Mouse (Mus musculus): ENCODE measurements around the gene Filip1l. TPM values are rescaled to one million over a fixed set of nuclear protein-coding genes. Genes with fewer than 3 reads are reported as not detected.

The Filip1l gene
- polyA plus RNA-seq, 1 experiment: 3.2 TPM

DNA sequence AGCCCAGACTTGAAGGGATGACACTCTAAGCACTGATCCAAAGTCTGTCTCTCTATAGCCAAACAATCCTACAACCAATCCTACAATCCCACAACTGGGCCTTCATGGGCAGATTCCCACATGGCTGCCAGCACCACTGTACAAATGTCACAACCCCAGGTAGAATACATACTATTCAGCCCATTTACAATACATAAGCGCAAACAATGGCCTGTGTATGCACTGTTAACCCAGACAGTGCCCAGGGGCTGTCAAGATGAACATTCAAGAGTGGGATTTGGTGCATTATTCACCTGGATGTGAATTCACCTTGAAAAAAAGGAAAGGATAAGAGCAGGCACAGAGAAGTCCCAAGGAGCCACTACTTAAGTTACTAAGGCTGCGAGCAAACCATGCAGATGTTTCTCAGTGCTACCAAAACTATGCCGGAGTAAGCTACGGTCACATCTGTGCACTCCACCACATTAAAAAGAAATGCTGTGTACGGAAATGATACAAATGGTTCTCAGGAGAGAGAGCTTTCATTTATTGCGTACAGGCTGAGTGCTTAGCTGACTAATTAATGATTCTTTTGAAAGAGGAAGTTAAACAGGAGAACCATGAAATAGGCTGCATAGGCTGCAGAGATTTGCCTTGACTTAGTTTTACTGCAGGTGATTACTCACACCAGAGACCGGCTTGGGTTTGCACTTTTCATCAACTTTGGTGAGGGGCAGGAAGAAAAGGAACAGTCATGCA, 69.0 kb downstream of the Filip1l start:
- Histone ChIP-seq H3K27me3 (ENCODE audit: control insufficient read depth, insufficient read depth, low read length) (no peaks in the 10 kb centered on the region), H3K4me1 (ENCODE audit: control insufficient read depth, insufficient read depth, insufficient read length, low read length) (peaks cover 6% of the 10 kb centered on the region; the same call in 1 of the 2 replicates), H3K36me3 (ENCODE audit: control insufficient read depth, insufficient read depth, low read length) (no peaks in the 10 kb centered on the region), H3K4me3 (ENCODE audit: low read depth, low read length) (no peak overlapping the region), H3K27ac (ENCODE audit: insufficient read depth, low read depth, low read length) (peak overlapping the region; percentile 50)
- no peak for TF ChIP-seq POLR2A (IDR thresholded peaks at IDR 0.05; ENCODE audit: low read depth, low read length)
- no peak for TF ChIP-seq CTCF (IDR thresholded peaks at IDR 0.05; ENCODE audit: extremely low read depth, insufficient read length, insufficient replicate concordance, low read depth, low read length)
- 61% methylated on average over 7 of the region's 7 CpGs for WGBS

DNA sequence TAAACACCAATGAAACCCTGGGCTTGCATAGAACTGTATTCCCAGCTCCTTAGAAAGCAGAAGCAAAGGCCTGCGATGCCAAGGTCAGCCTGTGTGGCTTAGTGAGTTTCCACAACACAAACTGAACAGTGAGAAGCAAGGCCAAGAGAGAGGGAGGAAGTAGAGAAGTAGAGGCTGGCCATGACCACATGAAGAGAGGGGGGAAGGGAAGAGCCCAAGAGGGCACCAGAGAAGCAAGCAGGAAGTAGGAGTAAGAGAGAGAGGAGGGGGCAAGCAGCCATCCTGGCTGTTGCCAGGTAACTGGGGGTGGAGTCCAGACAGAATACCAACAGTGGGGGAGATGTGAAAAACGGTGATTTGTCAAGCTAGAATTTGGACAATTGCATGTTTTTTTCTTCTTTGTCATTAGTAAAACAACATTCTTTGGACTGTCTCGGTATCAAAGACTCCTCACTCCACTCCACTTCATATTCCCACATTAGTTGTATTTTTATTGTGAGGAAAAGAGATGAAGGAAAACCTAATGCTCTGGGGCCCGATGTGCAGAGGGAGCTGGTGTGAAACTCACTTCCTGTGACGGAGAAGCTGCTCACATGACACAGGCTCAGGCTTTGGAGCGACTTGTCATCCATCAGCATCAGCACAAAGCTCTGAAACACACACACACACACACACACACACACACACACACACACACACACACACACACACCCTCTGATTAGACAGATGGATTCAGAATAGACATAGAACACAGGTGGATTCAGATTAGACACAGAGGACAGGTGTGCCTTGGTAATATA, 70.3 kb downstream of the Filip1l start:
- no peaks in the 10 kb centered on the region for H3K27me3 ChIP-seq (ENCODE audit: control insufficient read depth, insufficient read depth, low read length)
- peaks cover 6% of the 10 kb centered on the region; the same call in 1 of the 2 replicates for H3K4me1 ChIP-seq (ENCODE audit: control insufficient read depth, insufficient read depth, insufficient read length, low read length)
- no peak overlapping the region for H3K4me3 ChIP-seq (ENCODE audit: low read depth, low read length)
- WGBS: 80% methylated on average over 6 of the region's 6 CpGs
- TF ChIP-seq CTCF (IDR thresholded peaks at IDR 0.05; ENCODE audit: extremely low read depth, insufficient read length, insufficient replicate concordance, low read depth, low read length): no peak
- TF ChIP-seq POLR2A (IDR thresholded peaks at IDR 0.05; ENCODE audit: low read depth, low read length): no peak
- H3K36me3 ChIP-seq (ENCODE audit: control insufficient read depth, insufficient read depth, low read length): no peaks in the 10 kb centered on the region
- peak overlapping the region; percentile 18; the same call in 1 of the 2 replicates for H3K27ac ChIP-seq (ENCODE audit: insufficient read depth, low read depth, low read length)

DNA sequence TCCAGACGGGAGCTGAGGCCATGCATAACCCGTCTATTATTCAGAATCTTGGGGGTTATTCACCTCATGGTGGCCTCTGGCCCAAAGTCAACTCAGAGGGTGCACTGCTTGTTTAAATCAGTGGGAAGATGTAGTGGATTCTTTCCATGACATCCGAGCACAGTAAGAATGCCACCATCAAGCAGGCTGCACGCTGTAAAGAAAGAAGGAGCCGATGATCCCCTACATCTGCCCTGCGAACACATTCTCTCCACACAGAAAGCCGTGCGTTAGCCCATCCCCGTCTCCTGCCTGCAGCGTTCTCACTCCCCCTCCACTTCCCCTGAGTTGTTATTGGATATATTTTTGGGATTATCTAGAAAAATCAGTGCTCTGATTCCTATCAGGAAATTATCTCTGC, 73.8 kb downstream of the Filip1l start:
- peaks cover 5% of the 10 kb centered on the region; the same call in 1 of the 2 replicates for H3K4me1 ChIP-seq (ENCODE audit: control insufficient read depth, insufficient read depth, insufficient read length, low read length)
- TF ChIP-seq POLR2A (IDR thresholded peaks at IDR 0.05; ENCODE audit: low read depth, low read length): no peak
- TF ChIP-seq CTCF (IDR thresholded peaks at IDR 0.05; ENCODE audit: extremely low read depth, insufficient read length, insufficient replicate concordance, low read depth, low read length): no peak
- H3K27ac ChIP-seq (ENCODE audit: insufficient read depth, low read depth, low read length): no peak overlapping the region
- 86% methylated on average over 10 of the region's 10 CpGs for WGBS
- no peaks in the 10 kb centered on the region for H3K27me3 ChIP-seq (ENCODE audit: control insufficient read depth, insufficient read depth, low read length)
- H3K36me3 ChIP-seq (ENCODE audit: control insufficient read depth, insufficient read depth, low read length): no peaks in the 10 kb centered on the region
- no peak overlapping the region for H3K4me3 ChIP-seq (ENCODE audit: low read depth, low read length)

DNA sequence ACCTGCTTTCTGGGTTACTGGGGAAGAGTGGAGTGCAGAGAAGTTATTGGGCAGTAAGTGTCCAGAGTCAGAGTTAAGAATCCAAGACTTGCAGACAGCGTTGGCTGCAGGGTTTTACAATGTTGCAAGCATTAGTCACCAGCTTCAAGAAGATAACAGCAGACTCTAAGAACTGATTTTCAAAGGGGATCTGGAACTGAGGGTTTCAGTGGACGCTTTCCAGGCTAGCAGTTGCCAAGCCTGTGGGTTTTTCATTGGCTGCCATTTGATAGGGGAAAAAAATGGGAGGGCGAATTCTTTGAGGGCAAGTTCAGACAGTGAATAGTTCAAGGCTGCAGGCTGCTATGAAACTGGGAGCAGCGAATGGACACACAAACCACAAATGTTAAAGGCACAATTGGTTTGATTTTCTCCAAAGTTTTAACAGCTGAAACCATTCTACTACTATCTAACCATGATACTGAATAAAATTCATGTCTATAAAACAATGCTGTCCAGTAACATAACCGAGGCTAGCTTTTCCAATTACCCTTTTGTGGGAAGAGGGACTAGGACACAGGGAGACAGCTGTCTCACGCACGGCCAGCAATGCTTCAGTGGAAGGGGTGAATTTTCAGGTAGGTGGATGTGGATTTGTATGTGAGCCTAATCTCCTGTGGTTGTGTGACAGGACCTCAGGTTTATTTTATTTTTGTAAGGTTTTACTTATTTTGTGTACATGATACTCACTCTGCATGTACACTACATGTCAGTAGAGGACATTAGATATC, 74.8 kb downstream of the Filip1l start:
- H3K27me3 ChIP-seq (ENCODE audit: control insufficient read depth, insufficient read depth, low read length): no peaks in the 10 kb centered on the region
- no peak overlapping the region for H3K4me3 ChIP-seq (ENCODE audit: low read depth, low read length)
- no peaks in the 10 kb centered on the region for H3K36me3 ChIP-seq (ENCODE audit: control insufficient read depth, insufficient read depth, low read length)
- peaks cover 2% of the 10 kb centered on the region; the same call in 1 of the 2 replicates for H3K4me1 ChIP-seq (ENCODE audit: control insufficient read depth, insufficient read depth, insufficient read length, low read length)
- H3K27ac ChIP-seq (ENCODE audit: insufficient read depth, low read depth, low read length): no peak overlapping the region
- WGBS: 62% methylated on average over 7 of the region's 7 CpGs
- TF ChIP-seq CTCF (IDR thresholded peaks at IDR 0.05; ENCODE audit: extremely low read depth, insufficient read length, insufficient replicate concordance, low read depth, low read length) (no peak), POLR2A (IDR thresholded peaks at IDR 0.05; ENCODE audit: low read depth, low read length) (no peak)

- Histone ChIP-seq H3K36me3 (ENCODE audit: control insufficient read depth, insufficient read depth, low read length) (no peaks in the 10 kb centered on the region), H3K27me3 (ENCODE audit: control insufficient read depth, insufficient read depth, low read length) (no peaks in the 10 kb centered on the region), H3K4me3 (ENCODE audit: low read depth, low read length) (no peak overlapping the region), H3K4me1 (ENCODE audit: control insufficient read depth, insufficient read depth, insufficient read length, low read length) (no peaks in the 10 kb centered on the region), H3K27ac (ENCODE audit: insufficient read depth, low read depth, low read length) (no peak overlapping the region)
- no peak for TF ChIP-seq CTCF (IDR thresholded peaks at IDR 0.05; ENCODE audit: extremely low read depth, insufficient read length, insufficient replicate concordance, low read depth, low read length)
- TF ChIP-seq POLR2A (IDR thresholded peaks at IDR 0.05; ENCODE audit: low read depth, low read length): no peak
- WGBS: 92% methylated on average over 5 of the region's 5 CpGs
These were observed 76.1 kb downstream of the Filip1l start for GRCm38 (mm10) chr16:57428977-57429376.

DNA sequence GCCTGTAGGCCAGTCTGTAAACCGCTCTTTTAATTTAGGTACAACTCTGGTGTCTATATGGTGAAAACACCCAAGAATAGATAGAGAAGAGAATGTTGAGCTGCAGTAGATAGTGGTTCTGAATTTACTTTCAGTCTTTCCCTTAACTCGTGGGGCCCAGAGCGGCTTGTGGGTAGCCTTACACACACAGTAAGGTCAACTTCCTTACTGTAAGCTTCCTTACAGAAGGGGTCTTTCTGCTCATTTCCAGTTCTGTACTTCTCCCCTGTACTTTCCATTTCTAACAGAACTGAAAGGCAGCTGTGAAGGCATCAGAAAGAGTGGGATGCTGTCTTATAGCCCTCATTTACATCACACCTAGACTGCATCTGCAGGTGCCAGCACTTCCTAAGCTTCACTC, 78.4 kb downstream of the Filip1l start:
- 83% methylated on average over 3 of the region's 3 CpGs for WGBS
- TF ChIP-seq CTCF (IDR thresholded peaks at IDR 0.05; ENCODE audit: extremely low read depth, insufficient read length, insufficient replicate concordance, low read depth, low read length) (no peak), POLR2A (IDR thresholded peaks at IDR 0.05; ENCODE audit: low read depth, low read length) (no peak)
- no peaks in the 10 kb centered on the region for H3K36me3 ChIP-seq (ENCODE audit: control insufficient read depth, insufficient read depth, low read length)
- no peak overlapping the region for H3K4me3 ChIP-seq (ENCODE audit: low read depth, low read length)
- H3K27me3 ChIP-seq (ENCODE audit: control insufficient read depth, insufficient read depth, low read length): no peaks in the 10 kb centered on the region
- H3K27ac ChIP-seq (ENCODE audit: insufficient read depth, low read depth, low read length): no peak overlapping the region
- H3K4me1 ChIP-seq (ENCODE audit: control insufficient read depth, insufficient read depth, insufficient read length, low read length): peaks cover 4% of the 10 kb centered on the region; the same call in 1 of the 2 replicates
